Mouse (Mus musculus) liver, embryonic 14.5 days (tissue): ENCODE measurements around the gene Arid3a. TPM values are rescaled to one million over a fixed set of nuclear protein-coding genes. Genes with fewer than 3 reads are reported as not detected.
"Not testable (repeated sequence)": the region's sequence is repeated elsewhere in the genome, so short reads cannot be mapped to it uniquely, and the experiment has no call there.

Experiments used
- ATAC-seq: fragments of 200-750 bp; cut with Nextera tagmentation; 2 replicates; pipeline ENCODE4 v1.8.0; 2017; ENCODE audit warnings: moderate number of reproducible peaks, mild to moderate bottlenecking, moderate library complexity; ENCODE audit not compliant: insufficient read depth
- DNase-seq, 3 experiments: peaks; one replicate each; pipeline ENCODE4 v3.0.0-alpha.2; 2012 to 2013; ENCODE audit warnings: low read depth in 3 of 3, low spot score in 3 of 3
- H3K27ac ChIP-seq: fragments of 300-500 bp; sonication (generic); 2 replicates; pipeline ENCODE4 v1.5.1; 2014; ENCODE audit warnings: moderate library complexity, mild to moderate bottlenecking, control low read depth, inconsistent platforms
- H3K27me3 ChIP-seq: fragments of 300-500 bp; sonication (generic); 2 replicates; pipeline ENCODE4 v1.6.1; 2014; ENCODE audit warnings: mild to moderate bottlenecking, low read length, moderate library complexity; ENCODE audit not compliant: control insufficient read depth, insufficient read depth
- H3K36me3 ChIP-seq: fragments of 300-500 bp; sonication (generic); replicated peaks from 2 replicates; pipeline ENCODE4 v1.6.1; 2014; ENCODE audit warnings: low read depth; ENCODE audit not compliant: control insufficient read depth, insufficient read depth
- H3K4me1 ChIP-seq, 2 experiments: fragments of 200-500 bp in 1 of 2; fragments of 300-500 bp in 1 of 2; sonication (generic) in 1 of 2; replicated peaks; 2 replicates each; pipeline ENCODE4 v1.6.1; 2012 to 2014; ENCODE audit warnings: antibody characterized with exemption in 1 of 2, inconsistent platforms in 1 of 2, low read length in 1 of 2; ENCODE audit not compliant: control insufficient read depth in 2 of 2, insufficient read depth in 2 of 2
- H3K4me2 ChIP-seq: fragments of 300-500 bp; sonication (generic); 2 replicates; pipeline ENCODE4 v1.6.1; 2014; ENCODE audit warnings: low read depth, mild to moderate bottlenecking, control low read depth, moderate library complexity
- H3K4me3 ChIP-seq, 2 experiments: fragments of 200-500 bp in 1 of 2; fragments of 300-500 bp in 1 of 2; sonication (generic) in 1 of 2; 2 replicates each; pipeline ENCODE4 v1.5.1; 2012 to 2014; ENCODE audit warnings: low read depth in 2 of 2, low read length in 2 of 2, mild to moderate bottlenecking in 2 of 2, control low read depth in 1 of 2, inconsistent platforms in 1 of 2, moderate library complexity in 1 of 2; ENCODE audit not compliant: insufficient read depth in 1 of 2
- H3K9ac ChIP-seq: fragments of 300-500 bp; sonication (generic); replicated peaks from 2 replicates; pipeline ENCODE4 v1.6.1; 2014; ENCODE audit warnings: mild to moderate bottlenecking, control low read depth, moderate library complexity
- H3K9me3 ChIP-seq: fragments of 300-500 bp; sonication (generic); 2 replicates; pipeline ENCODE4 v1.6.1; 2016; ENCODE audit warnings: low read length, mixed read lengths; ENCODE audit not compliant: control insufficient read depth
- CTCF ChIP-seq: IDR thresholded peaks from 2 replicates; pipeline ENCODE4 v1.5.1; 2016; ENCODE audit warnings: antibody characterized with exemption, low read depth, control low read depth
- EP300 ChIP-seq: IDR thresholded peaks from 2 replicates; pipeline ENCODE4 v1.6.1; 2016; ENCODE audit warnings: antibody characterized with exemption, low read depth
- WGBS: fragments of 180-500 bp; shearing (Covaris S2); extraction: QIAGEN DNeasy Blood & Tissue Kit; methylation state at CpG from one replicate; pipeline ENCODE4 v1.1.7; 2014; ENCODE audit not compliant: insufficient replicate concordance; 5-methylcytosine and 5-hydroxymethylcytosine counted together
- polyA plus RNA-seq, 2 experiments: library from polyadenylated mRNA; depleted of rRNA in 1 of 2; stranded (reverse) in 1 of 2; unstranded in 1 of 2; fragments of >200 nt; fragmentation: Nextera tagmentation in 1 of 2; extraction: Ambion mirVana in 1 of 2; gene quantifications; 2 replicates each; pipeline versions ENCODE4 v1.2.1 to v1.2.3; 2012 to 2014

Arid3a gene
- polyA plus RNA-seq, 2 experiments, result 3.9 to 5.5 TPM

- Histone ChIP-seq H3K9ac (no peak overlapping the region), H3K27me3 (no peaks in the 10 kb centered on the region; the same call in 1 of the 2 replicates), H3K9me3 (no peaks in the 10 kb centered on the region), H3K27ac (no peak overlapping the region), H3K4me2 (no peak overlapping the region), H3K4me1 (peaks cover 0 to 6% of the 10 kb centered on the region in 2 experiments; a peak in 2 of 4 replicates), H3K36me3 (no peaks in the 10 kb centered on the region), H3K4me3 (no peak overlapping the region)
- no peak for TF ChIP-seq CTCF
- no peak for TF ChIP-seq EP300
- ATAC-seq (no peak), DNase-seq (no peak)
- 70% methylated on average over 8 of the region's 8 CpGs for WGBS
Observed at GRCm38 (mm10) chr10:79886611-79887010, 40.2 kb upstream of the Arid3a start.

GRCm38 (mm10) chr10:79889386-79889785, 37.5 kb upstream of the Arid3a start:
- no peaks in the 10 kb centered on the region for H3K36me3 ChIP-seq
- H3K4me1 ChIP-seq, result no peaks in the 10 kb centered on the region
- TF ChIP-seq CTCF, result no peak
- no peak for TF ChIP-seq EP300
- WGBS, result 38% methylated on average over 2 of the region's 2 CpGs
- H3K4me3 ChIP-seq, result no peak overlapping the region
- H3K9ac ChIP-seq, result no peak overlapping the region
- DNase-seq (no peak), ATAC-seq (no peak)
- no peak overlapping the region for H3K27ac ChIP-seq
- no peaks in the 10 kb centered on the region for H3K9me3 ChIP-seq
- no peaks in the 10 kb centered on the region for H3K27me3 ChIP-seq
- H3K4me2 ChIP-seq, result no peak overlapping the region

DNA sequence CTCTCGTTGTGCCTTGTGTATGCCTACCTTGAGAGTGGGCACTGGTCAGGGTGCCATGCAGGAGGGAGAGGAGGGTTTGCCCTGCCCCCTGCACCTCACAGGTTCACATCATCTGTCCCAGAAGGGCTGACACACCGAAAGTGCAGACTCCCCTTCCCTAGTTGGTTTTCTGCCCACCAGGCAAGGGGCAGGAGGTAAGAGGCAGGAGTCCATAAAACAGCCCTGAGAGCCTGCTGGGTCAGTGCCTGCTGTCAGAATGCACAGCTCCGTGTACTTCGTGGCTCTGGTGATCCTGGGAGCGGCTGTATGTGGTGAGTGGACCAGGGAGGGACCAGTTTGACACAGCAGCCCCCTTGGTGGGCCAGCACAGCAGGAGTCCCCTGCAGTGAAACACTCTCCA, 36.2 kb upstream of the Arid3a start, which contains the start of gene Cfd:
TSS of gene Cfd (plus strand) at position 184 of the 400 bp plus-strand sequence.
- Histone ChIP-seq H3K9ac (no peak within 1 kb of the TSS), H3K9me3 (no peaks in the 10 kb centered on the region), H3K4me1 (no peaks in the 10 kb centered on the region), H3K27ac (no peak within 1 kb of the TSS), H3K27me3 (no peaks in the 10 kb centered on the region), H3K4me2 (no peak within 1 kb of the TSS), H3K36me3 (no peaks in the 10 kb centered on the region), H3K4me3 (no peak within 1 kb of the TSS)
- 49% methylated on average over 5 of the region's 5 CpGs for WGBS
- TF ChIP-seq EP300 (no peak), CTCF (no peak)
- no peak for DNase-seq
- ATAC-seq, result no peak

DNA sequence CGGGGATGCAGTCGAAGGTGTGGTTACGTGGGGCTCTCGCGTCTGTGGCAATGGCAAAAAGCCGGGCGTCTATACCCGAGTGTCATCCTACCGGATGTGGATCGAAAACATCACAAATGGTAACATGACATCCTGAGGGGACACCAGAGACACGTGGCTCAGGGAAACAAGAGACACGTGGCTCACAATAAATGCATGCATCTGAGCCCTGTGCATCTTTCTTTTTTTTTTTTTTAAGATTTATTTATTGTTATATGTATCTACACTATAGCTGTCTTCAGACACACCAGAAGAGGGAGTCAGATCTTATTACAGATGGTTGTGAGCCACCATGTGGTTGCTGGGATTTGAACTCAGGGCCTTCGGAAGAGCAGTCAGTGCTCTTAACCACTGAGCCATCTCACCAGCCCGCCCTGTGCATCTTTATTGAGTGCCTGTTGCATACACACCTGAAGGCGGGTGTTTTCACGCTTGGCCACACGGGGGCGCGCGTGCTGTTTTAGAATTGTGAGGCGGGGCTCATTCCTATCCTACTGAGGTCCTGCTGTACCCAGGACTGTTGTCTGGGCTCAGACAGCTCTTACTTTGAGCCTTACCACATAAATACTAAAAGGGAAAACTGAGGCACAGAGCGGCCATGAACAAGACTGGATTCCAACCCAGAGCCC, 34.3 kb upstream of the Arid3a start:
- ATAC-seq, result peak; percentile 31; the same call in 1 of the 2 replicates

GRCm38 (mm10) chr10:79896306-79896705, 30.5 kb upstream of the Arid3a start:
- Histone ChIP-seq H3K27ac (no peak overlapping the region), H3K4me1 (no peaks in the 10 kb centered on the region), H3K27me3 (no peaks in the 10 kb centered on the region), H3K4me2 (no peak overlapping the region), H3K36me3 (no peaks in the 10 kb centered on the region), H3K9me3 (no peaks in the 10 kb centered on the region), H3K4me3 (no peak overlapping the region), H3K9ac (no peak overlapping the region)
- WGBS, result 86% methylated on average over 16 of the region's 16 CpGs
- no peak for DNase-seq
- ATAC-seq, result no peak
- TF ChIP-seq EP300 (no peak), CTCF (no peak)

More for the DNA sequence above, 34.3 kb upstream of the Arid3a start:
- not testable (repeated sequence) for H3K4me1 ChIP-seq, H3K9me3 ChIP-seq, H3K27me3 ChIP-seq, H3K4me3 ChIP-seq, H3K4me2 ChIP-seq, H3K9ac ChIP-seq, H3K36me3 ChIP-seq, H3K27ac ChIP-seq
- TF ChIP-seq CTCF, result peak; percentile 93
- DNase-seq, result peak in 1 of 3 experiments; percentile 57
- 39% methylated on average over 22 of the region's 22 CpGs for WGBS
